Comparison of ENCODE assay signal across 23 mouse cellular contexts in the genomic region with DNA sequence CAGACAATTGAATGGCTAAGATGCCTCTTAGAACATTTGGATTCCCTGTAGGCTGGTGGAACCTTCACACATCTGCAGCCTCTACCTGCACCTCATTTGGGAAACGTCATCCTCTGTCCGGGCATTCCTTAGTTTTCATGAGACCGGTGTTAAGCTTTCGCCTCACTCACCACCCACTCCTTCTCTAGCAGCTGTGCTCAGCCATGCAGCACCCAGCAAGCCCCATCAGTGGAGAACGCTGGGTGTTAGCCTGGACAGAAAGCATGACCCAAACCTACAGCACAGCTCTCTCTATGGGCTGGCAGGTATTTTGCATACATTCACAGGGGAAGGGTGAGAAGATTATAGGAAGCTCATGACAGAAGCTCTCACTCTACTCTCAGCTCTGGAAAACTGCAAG. TPM values are rescaled to one million over a fixed set of nuclear protein-coding genes. Genes with fewer than 3 reads are reported as not detected.
"Had no signal": no experiment of that assay in that cellular context is flagged by ENCODE, and none has a peak within 500 bp of the region (broad histone marks: within the 10 kb centered on the region; RNA-seq: fewer than 3 reads in every experiment).

No protein-coding gene starts in this region.

- H3K27ac ChIP-seq: heart, adult 2 months; hindbrain, embryonic 13.5 days; hindbrain, embryonic 15.5 days; hindbrain, postnatal 0 days; kidney, postnatal 0 days; limb, embryonic 13.5 days; limb, embryonic 15.5 days; liver, embryonic 12.5 days; liver, embryonic 14.5 days had no signal

- H3K4me2 ChIP-seq: heart, embryonic 12.5 days; hindbrain, embryonic 13.5 days; hindbrain, embryonic 15.5 days; limb, embryonic 13.5 days; limb, embryonic 15.5 days; liver, embryonic 12.5 days had no signal

- H3K27me3 ChIP-seq: heart, embryonic 12.5 days; hindbrain, embryonic 13.5 days; hindbrain, embryonic 15.5 days; limb, embryonic 13.5 days; limb, embryonic 15.5 days; liver, embryonic 12.5 days had no signal

- H3K4me3 ChIP-seq: heart, adult 2 months; heart, embryonic 12.5 days; hindbrain, embryonic 13.5 days; hindbrain, embryonic 15.5 days; limb, embryonic 13.5 days; limb, embryonic 15.5 days; liver, embryonic 12.5 days had no signal

- H3K4me1 ChIP-seq: hindbrain, embryonic 13.5 days; hindbrain, embryonic 15.5 days; limb, embryonic 13.5 days; limb, embryonic 15.5 days; liver, embryonic 12.5 days had no signal

- ATAC-seq: hindbrain, postnatal 0 days; intestine, embryonic 16.5 days; liver, embryonic 12.5 days had no signal

- H3K9me3 ChIP-seq: heart, embryonic 12.5 days; hindbrain, embryonic 13.5 days; hindbrain, embryonic 15.5 days; limb, embryonic 13.5 days; limb, embryonic 15.5 days; liver, embryonic 12.5 days had no signal

- H3K36me3 ChIP-seq: heart, embryonic 12.5 days; hindbrain, embryonic 13.5 days; hindbrain, embryonic 15.5 days; limb, embryonic 13.5 days; limb, embryonic 15.5 days; liver, embryonic 12.5 days had no signal

- H3K9ac ChIP-seq: heart, embryonic 12.5 days; hindbrain, embryonic 13.5 days; hindbrain, embryonic 15.5 days; limb, embryonic 13.5 days; limb, embryonic 15.5 days; liver, embryonic 12.5 days; liver, embryonic 14.5 days had no signal

- DNase-seq: gastrocnemius, postnatal 14 days; gastrocnemius, postnatal 36 days; heart, adult 2 months; heart, postnatal 10 days; kidney, adult 18-20 months; kidney, adult 8-10 months; kidney, postnatal 14 days; kidney, postnatal 36 days; layer of hippocampus, adult 9-11 months; layer of hippocampus, postnatal 36 days; left cerebral cortex, postnatal 4 days had no signal

RNA-seq across cellular contexts. Expression of gene Ryr2, which starts 36.6 kb away (rescaled TPM):
- total RNA-seq: hematopoietic stem cell, adult 5-6 weeks had no signal
- polyA plus RNA-seq: liver, adult 2 months had no signal
